Mouse (Mus musculus): ENCODE measurements at regions not wholly inside any gene's neighbourhood (a gene's known extent, or its start where the extent isn't known, plus 50 kb on each side); places are given as distances from the start of the nearest gene placed in this dataset.

DNA sequence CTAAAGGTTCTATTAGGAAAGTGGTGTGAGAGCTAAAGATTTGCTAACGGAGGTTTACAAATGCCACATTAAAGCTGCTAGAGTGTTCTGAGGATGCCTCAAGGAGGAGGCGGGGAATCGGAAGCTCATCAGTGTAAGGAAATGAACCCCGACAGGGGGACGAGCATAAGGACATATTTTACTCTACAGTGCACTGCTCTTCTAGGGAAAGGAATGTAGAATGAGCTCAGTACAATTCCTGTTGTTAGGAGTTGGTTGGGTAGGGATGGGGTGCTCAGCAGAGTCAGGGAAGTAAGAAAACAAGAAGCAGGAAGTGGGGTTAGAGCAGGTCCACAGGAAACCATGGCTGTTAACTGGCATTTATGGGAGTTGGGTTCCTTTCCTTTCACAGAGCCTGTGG is 54.6 kb downstream of the Mex3b start:
- Histone ChIP-seq H3K27me3 (ENCODE audit: control insufficient read depth, insufficient read depth, low read depth, low read length) (no peaks in the 10 kb centered on the region), H3K4me3 (ENCODE audit: low read depth, low read length) (no peak overlapping the region), H3K4me1 (ENCODE audit: control insufficient read depth, low read depth, low read length) (no peaks in the 10 kb centered on the region), H3K9ac (ENCODE audit: low read depth, low read length) (no peak overlapping the region), H3K36me3 (ENCODE audit: control insufficient read depth, insufficient read depth) (no peaks in the 10 kb centered on the region), H3K27ac (ENCODE audit: low read length) (no peak overlapping the region), H3K4me2 (ENCODE audit: low read depth, low read length) (no peak overlapping the region), H3K9me3 (replicated peaks; ENCODE audit: control insufficient read depth, low read length) (no peaks in the 10 kb centered on the region)
- WGBS (ENCODE audit: insufficient replicate concordance), result 56% methylated on average over 5 of the region's 5 CpGs
- ATAC-seq (ENCODE audit: low read depth), result no peak

DNA sequence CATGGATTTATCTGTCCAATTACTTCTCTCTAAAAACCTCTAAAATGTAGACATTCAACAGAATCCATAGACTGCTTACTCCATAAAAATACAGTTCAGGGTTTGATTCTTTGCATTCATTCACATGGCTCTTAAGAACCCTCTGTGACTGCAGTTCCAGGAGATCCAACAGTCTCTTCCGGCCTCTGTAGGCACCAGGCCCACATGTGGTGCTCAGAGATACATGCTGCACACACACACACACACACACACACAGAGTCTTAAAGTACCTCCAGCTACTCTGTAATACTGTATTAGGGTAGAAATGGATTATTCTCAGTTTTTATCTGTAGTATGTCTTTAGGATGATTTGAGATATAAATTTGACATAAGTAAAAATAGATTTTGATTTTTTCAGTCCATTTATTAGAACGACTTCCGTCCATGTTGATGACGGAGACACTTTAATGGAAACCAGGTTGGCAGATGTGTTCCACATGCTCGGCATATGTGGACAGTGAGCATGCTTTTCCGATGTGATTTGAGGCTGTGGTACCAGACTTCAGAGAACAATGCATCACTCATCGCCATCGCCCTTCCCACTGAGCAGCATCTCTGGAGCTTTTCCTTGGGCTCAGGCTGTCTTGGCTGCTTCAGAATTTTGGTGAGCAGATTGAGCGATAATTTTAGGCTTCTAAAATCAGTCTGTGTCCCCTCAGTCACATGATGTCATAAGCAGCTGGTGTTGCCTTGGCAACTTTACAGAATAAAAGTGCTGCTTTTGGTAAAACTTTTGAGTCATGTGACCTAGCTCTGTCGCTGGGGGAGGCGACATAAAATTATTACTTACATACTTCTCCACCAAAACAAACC is 56.3 kb downstream of the Mex3b start:
- no peaks in the 10 kb centered on the region for H3K9me3 ChIP-seq (replicated peaks; ENCODE audit: control insufficient read depth, low read length)
- WGBS (ENCODE audit: insufficient replicate concordance), result 67% methylated on average over 11 of the region's 11 CpGs
- H3K36me3 ChIP-seq (ENCODE audit: control insufficient read depth, insufficient read depth), result no peaks in the 10 kb centered on the region
- H3K9ac ChIP-seq (ENCODE audit: low read depth, low read length), result no peak overlapping the region
- H3K4me1 ChIP-seq (ENCODE audit: control insufficient read depth, low read depth, low read length), result no peaks in the 10 kb centered on the region
- H3K27me3 ChIP-seq (ENCODE audit: control insufficient read depth, insufficient read depth, low read depth, low read length), result no peaks in the 10 kb centered on the region
- H3K27ac ChIP-seq (ENCODE audit: low read length), result no peak overlapping the region
- no peak overlapping the region for H3K4me2 ChIP-seq (ENCODE audit: low read depth, low read length)
- ATAC-seq (ENCODE audit: low read depth), result no peak
- H3K4me3 ChIP-seq (ENCODE audit: low read depth, low read length), result no peak overlapping the region

- Histone ChIP-seq H3K27ac (ENCODE audit: low read length) (no peak overlapping the region), H3K27me3 (ENCODE audit: control insufficient read depth, insufficient read depth, low read depth, low read length) (no peaks in the 10 kb centered on the region), H3K4me3 (ENCODE audit: low read depth, low read length) (no peak overlapping the region), H3K36me3 (ENCODE audit: control insufficient read depth, insufficient read depth) (no peaks in the 10 kb centered on the region), H3K4me1 (ENCODE audit: control insufficient read depth, low read depth, low read length) (no peaks in the 10 kb centered on the region), H3K9me3 (replicated peaks; ENCODE audit: control insufficient read depth, low read length) (no peaks in the 10 kb centered on the region), H3K9ac (ENCODE audit: low read depth, low read length) (no peak overlapping the region), H3K4me2 (ENCODE audit: low read depth, low read length) (no peak overlapping the region)
- ATAC-seq (ENCODE audit: low read depth), result no peak
- WGBS (ENCODE audit: insufficient replicate concordance), result 64% methylated on average over 3 of the region's 3 CpGs
Observed at GRCm38 (mm10) chr7:82924092-82924491, 57.0 kb downstream of the Mex3b start.

GRCm38 (mm10) chr7:82938311-82938710 is 71.2 kb downstream of the Mex3b start:
- H3K36me3 ChIP-seq (ENCODE audit: control insufficient read depth, insufficient read depth), result no peaks in the 10 kb centered on the region
- ATAC-seq (ENCODE audit: low read depth), result no peak
- no peaks in the 10 kb centered on the region for H3K4me1 ChIP-seq (ENCODE audit: control insufficient read depth, low read depth, low read length)
- no peak overlapping the region for H3K4me3 ChIP-seq (ENCODE audit: low read depth, low read length)
- H3K9ac ChIP-seq (ENCODE audit: low read depth, low read length), result no peak overlapping the region
- H3K27ac ChIP-seq (ENCODE audit: low read length), result no peak overlapping the region
- 44% methylated on average over 3 of the region's 3 CpGs for WGBS (ENCODE audit: insufficient replicate concordance)
- no peak overlapping the region for H3K4me2 ChIP-seq (ENCODE audit: low read depth, low read length)
- no peaks in the 10 kb centered on the region for H3K27me3 ChIP-seq (ENCODE audit: control insufficient read depth, insufficient read depth, low read depth, low read length)
- H3K9me3 ChIP-seq (replicated peaks; ENCODE audit: control insufficient read depth, low read length), result no peaks in the 10 kb centered on the region

- H3K4me2 ChIP-seq (ENCODE audit: low read depth, low read length), result no peak overlapping the region
- H3K4me1 ChIP-seq (ENCODE audit: control insufficient read depth, low read depth, low read length), result no peaks in the 10 kb centered on the region
- 68% methylated on average over 11 of the region's 11 CpGs for WGBS (ENCODE audit: insufficient replicate concordance)
Observed at GRCm38 (mm10) chr7:82939536-82939935, 72.4 kb downstream of the Mex3b start.

GRCm38 (mm10) chr7:82943376-82943775 is 76.2 kb downstream of the Mex3b start:
- Histone ChIP-seq H3K4me3 (ENCODE audit: low read depth, low read length) (no peak overlapping the region), H3K36me3 (ENCODE audit: control insufficient read depth, insufficient read depth) (no peaks in the 10 kb centered on the region), H3K9ac (ENCODE audit: low read depth, low read length) (no peak overlapping the region), H3K27ac (ENCODE audit: low read length) (no peak overlapping the region), H3K27me3 (ENCODE audit: control insufficient read depth, insufficient read depth, low read depth, low read length) (no peaks in the 10 kb centered on the region), H3K4me2 (ENCODE audit: low read depth, low read length) (no peak overlapping the region), H3K4me1 (ENCODE audit: control insufficient read depth, low read depth, low read length) (no peaks in the 10 kb centered on the region), H3K9me3 (replicated peaks; ENCODE audit: control insufficient read depth, low read length) (no peaks in the 10 kb centered on the region)
- ATAC-seq (ENCODE audit: low read depth), result no peak
- 71% methylated on average over 9 of the region's 9 CpGs for WGBS (ENCODE audit: insufficient replicate concordance)

More at GRCm38 (mm10) chr7:82939536-82939935, 72.4 kb downstream of the Mex3b start:
- Histone ChIP-seq H3K36me3 (ENCODE audit: control insufficient read depth, insufficient read depth) (no peaks in the 10 kb centered on the region), H3K27ac (ENCODE audit: low read length) (no peak overlapping the region), H3K4me3 (ENCODE audit: low read depth, low read length) (no peak overlapping the region), H3K9ac (ENCODE audit: low read depth, low read length) (no peak overlapping the region), H3K9me3 (replicated peaks; ENCODE audit: control insufficient read depth, low read length) (no peaks in the 10 kb centered on the region), H3K27me3 (ENCODE audit: control insufficient read depth, insufficient read depth, low read depth, low read length) (no peaks in the 10 kb centered on the region)
- no peak for ATAC-seq (ENCODE audit: low read depth)

- Histone ChIP-seq H3K27ac (ENCODE audit: low read length) (no peak overlapping the region), H3K9ac (ENCODE audit: low read depth, low read length) (no peak overlapping the region), H3K4me1 (ENCODE audit: control insufficient read depth, low read depth, low read length) (no peaks in the 10 kb centered on the region), H3K9me3 (replicated peaks; ENCODE audit: control insufficient read depth, low read length) (no peaks in the 10 kb centered on the region), H3K4me2 (ENCODE audit: low read depth, low read length) (no peak overlapping the region), H3K27me3 (ENCODE audit: control insufficient read depth, insufficient read depth, low read depth, low read length) (no peaks in the 10 kb centered on the region), H3K36me3 (ENCODE audit: control insufficient read depth, insufficient read depth) (no peaks in the 10 kb centered on the region), H3K4me3 (ENCODE audit: low read depth, low read length) (no peak overlapping the region)
- ATAC-seq (ENCODE audit: low read depth), result no peak
- 78% methylated on average over 1 of the region's 1 CpGs for WGBS (ENCODE audit: insufficient replicate concordance)
Observed at GRCm38 (mm10) chr7:82943797-82944196, 76.7 kb downstream of the Mex3b start.

DNA sequence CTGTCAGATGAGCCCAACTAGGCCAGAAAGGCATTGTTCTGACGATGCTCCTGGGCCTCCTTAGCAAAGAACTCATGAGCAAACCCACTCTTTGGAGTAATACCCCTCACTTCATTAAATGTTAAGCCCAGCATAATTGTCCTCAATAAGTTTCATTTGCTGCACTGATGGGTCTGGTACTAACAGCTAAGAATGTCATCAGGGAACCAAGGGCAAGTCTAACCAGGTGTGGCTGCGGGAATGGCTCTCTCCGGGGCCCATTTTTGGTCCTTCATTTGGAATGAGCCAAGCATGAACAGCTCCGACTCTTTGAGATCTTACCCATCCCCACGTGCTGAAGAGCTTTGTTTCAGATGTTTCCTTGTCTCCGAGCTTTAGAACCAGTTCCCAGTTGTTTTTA is 82.2 kb downstream of the Mex3b start:
- Histone ChIP-seq H3K9ac (ENCODE audit: low read depth, low read length) (no peak overlapping the region), H3K9me3 (replicated peaks; ENCODE audit: control insufficient read depth, low read length) (no peaks in the 10 kb centered on the region), H3K4me2 (ENCODE audit: low read depth, low read length) (no peak overlapping the region), H3K27ac (ENCODE audit: low read length) (no peak overlapping the region), H3K4me3 (ENCODE audit: low read depth, low read length) (no peak overlapping the region), H3K36me3 (ENCODE audit: control insufficient read depth, insufficient read depth) (no peaks in the 10 kb centered on the region), H3K4me1 (ENCODE audit: control insufficient read depth, low read depth, low read length) (no peaks in the 10 kb centered on the region), H3K27me3 (ENCODE audit: control insufficient read depth, insufficient read depth, low read depth, low read length) (no peaks in the 10 kb centered on the region)
- 63% methylated on average over 6 of the region's 6 CpGs for WGBS (ENCODE audit: insufficient replicate concordance)
- no peak for ATAC-seq (ENCODE audit: low read depth)

DNA sequence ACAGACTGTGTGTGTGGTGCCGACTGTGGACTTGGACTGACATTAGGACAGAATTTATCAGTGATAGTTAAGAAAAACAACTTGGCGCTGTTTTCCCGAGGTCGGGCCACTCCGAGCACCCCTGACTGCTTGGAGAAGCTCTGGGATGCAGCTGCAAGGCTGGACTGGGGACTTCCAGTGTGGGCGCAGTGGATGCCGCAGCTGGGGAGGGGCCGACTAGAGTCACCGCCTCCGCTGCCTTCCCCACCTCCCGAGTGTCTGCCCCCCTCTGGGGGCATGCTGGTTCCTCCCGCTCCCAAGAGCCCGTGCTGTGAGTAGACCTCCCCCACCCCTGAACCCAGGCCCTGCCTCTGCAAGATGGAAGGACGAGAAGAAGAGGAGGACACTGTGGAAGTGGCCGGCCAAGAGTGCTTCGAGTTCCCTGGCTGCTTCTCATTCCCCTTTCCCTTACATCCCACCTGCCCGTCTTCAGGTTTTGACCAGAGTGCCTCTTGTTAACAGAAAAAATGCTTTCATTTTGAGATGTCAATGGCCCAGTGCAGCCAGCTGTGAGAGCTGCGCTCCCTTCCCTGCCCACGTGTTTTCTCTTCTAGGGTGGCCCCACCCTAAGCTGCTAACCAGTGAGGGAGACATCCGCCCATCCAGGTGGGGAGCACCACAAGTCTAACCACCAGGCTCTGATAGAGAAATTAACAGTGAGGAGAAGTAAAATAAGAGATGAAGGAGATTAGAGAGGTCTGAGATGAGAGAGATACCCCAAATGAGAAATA is 90.3 kb downstream of the Mex3b start:
- H3K36me3 ChIP-seq (ENCODE audit: control insufficient read depth, insufficient read depth), result no peaks in the 10 kb centered on the region
- no peaks in the 10 kb centered on the region for H3K9me3 ChIP-seq (replicated peaks; ENCODE audit: control insufficient read depth, low read length)
- no peaks in the 10 kb centered on the region for H3K27me3 ChIP-seq (ENCODE audit: control insufficient read depth, insufficient read depth, low read depth, low read length)
- no peak overlapping the region for H3K27ac ChIP-seq (ENCODE audit: low read length)
- H3K4me3 ChIP-seq (ENCODE audit: low read depth, low read length), result no peak overlapping the region
- no peak overlapping the region for H3K9ac ChIP-seq (ENCODE audit: low read depth, low read length)
- no peak overlapping the region for H3K4me2 ChIP-seq (ENCODE audit: low read depth, low read length)
- no peak for ATAC-seq (ENCODE audit: low read depth)
- no peaks in the 10 kb centered on the region for H3K4me1 ChIP-seq (ENCODE audit: control insufficient read depth, low read depth, low read length)
- 65% methylated on average over 20 of the region's 20 CpGs for WGBS (ENCODE audit: insufficient replicate concordance)

Measured in liver, embryonic 16.5 days (tissue).